Mouse (Mus musculus) CH12.LX (cell line): ENCODE data around the gene Lman2. TPM values are rescaled to one million over a fixed set of nuclear protein-coding genes. Genes with fewer than 3 reads are reported as not detected.
A peak's percentile ranks its signal among the peaks of the same experiment; 100 is the strongest.

ENCODE experiments used
- DNase-seq: peaks from one replicate; pipeline ENCODE4 v3.0.0-alpha.2; 2013; ENCODE audit errors: extremely low read depth
- H3K27ac ChIP-seq: 2 replicates; pipeline ENCODE4 v1.5.1; 2012; ENCODE audit warnings: low read depth, mild to moderate bottlenecking, control low read depth, moderate library complexity; ENCODE audit not compliant: insufficient read depth
- H3K27me3 ChIP-seq: replicated peaks from 2 replicates; pipeline ENCODE3; 2012; ENCODE audit warnings: inconsistent platforms
- H3K36me3 ChIP-seq, 2 experiments: replicated peaks in 1 of 2; 2 replicates each; pipeline versions ENCODE3 to v1.6.1; 2012; ENCODE audit warnings: inconsistent platforms in 1 of 2, low read length in 1 of 2, mild to moderate bottlenecking in 1 of 2, mixed read lengths in 1 of 2, moderate library complexity in 1 of 2; ENCODE audit not compliant: control insufficient read depth in 1 of 2, insufficient read depth in 1 of 2
- H3K4me1 ChIP-seq, 2 experiments: 2 replicates each; pipeline ENCODE4 v1.6.1; 2012; ENCODE audit warnings: inconsistent platforms in 1 of 2, moderate library complexity in 1 of 2; ENCODE audit not compliant: insufficient read depth in 2 of 2, control insufficient read depth in 1 of 2
- H3K4me2 ChIP-seq: 2 replicates; pipeline ENCODE4 v1.6.1; 2012; ENCODE audit warnings: low read depth, mild to moderate bottlenecking, control low read depth; ENCODE audit not compliant: poor library complexity, insufficient read depth, severe bottlenecking
- H3K4me3 ChIP-seq, 3 experiments: fragments of 150-350 bp in 1 of 3; sonication (generic) in 1 of 3; replicated peaks in 1 of 3; 2 replicates each; pipeline versions ENCODE3 to v1.5.1; 2011 to 2012; ENCODE audit warnings: low read depth in 2 of 3, low read length in 2 of 3, mild to moderate bottlenecking in 2 of 3, moderate library complexity in 2 of 3, control low read depth in 1 of 3, improper control_type of control experiment in 1 of 3, inconsistent platforms in 1 of 3, mixed read lengths in 1 of 3; ENCODE audit not compliant: poor library complexity in 1 of 3
- H3K79me2 ChIP-seq: replicated peaks from 2 replicates; pipeline ENCODE4 v1.6.1; 2012; ENCODE audit warnings: mild to moderate bottlenecking, moderate library complexity; ENCODE audit not compliant: control insufficient read depth, poor library complexity, insufficient read depth, severe bottlenecking; ENCODE audit errors: extremely low read depth
- H3K9ac ChIP-seq: 2 replicates; pipeline ENCODE4 v1.6.1; 2012; ENCODE audit warnings: low read depth, mild to moderate bottlenecking, control low read depth, moderate library complexity; ENCODE audit not compliant: insufficient read depth
- H3K9me3 ChIP-seq: replicated peaks from 2 replicates; pipeline ENCODE3; 2012; ENCODE audit warnings: low read length, inconsistent platforms, mixed read lengths
- CTCF ChIP-seq, 2 experiments: IDR thresholded peaks in 1 of 2; conservative IDR thresholded peaks in 1 of 2; 2 replicates each; pipeline ENCODE4 v1.5.1; 2011 to 2012; ENCODE audit warnings: low read depth in 2 of 2, low read length in 2 of 2, improper control_type of control experiment in 1 of 2, inconsistent platforms in 1 of 2, mild to moderate bottlenecking in 1 of 2, moderate library complexity in 1 of 2
- E2F4 ChIP-seq: IDR thresholded peaks from 2 replicates; pipeline ENCODE4 v1.6.1; 2011; ENCODE audit warnings: low read depth, low read length, improper control_type of control experiment; ENCODE audit not compliant: insufficient replicate concordance
- ELF1 ChIP-seq: IDR thresholded peaks from 2 replicates; pipeline ENCODE4 v1.6.1; 2014; ENCODE audit warnings: low read depth, mild to moderate bottlenecking, inconsistent platforms, low read length, improper control_type of control experiment
- EP300 ChIP-seq: IDR thresholded peaks from 2 replicates; pipeline ENCODE4 v1.6.1; 2011; ENCODE audit warnings: low read length, improper control_type of control experiment
- GABPA ChIP-seq: IDR thresholded peaks from 2 replicates; pipeline ENCODE4 v1.6.1; 2012; ENCODE audit warnings: low read depth, low read length, improper control_type of control experiment, inconsistent platforms; ENCODE audit not compliant: insufficient replicate concordance
- IRF4 ChIP-seq: IDR thresholded peaks from 2 replicates; pipeline ENCODE4 v1.6.1; 2014; ENCODE audit warnings: low read depth, mild to moderate bottlenecking, inconsistent platforms, low read length, improper control_type of control experiment
- JUN ChIP-seq: IDR thresholded peaks from 2 replicates; pipeline ENCODE4 v1.6.1; 2011; ENCODE audit warnings: low read depth, mild to moderate bottlenecking, low read length, improper control_type of control experiment, moderate library complexity; ENCODE audit not compliant: insufficient read depth
- KAT2A ChIP-seq: IDR thresholded peaks from 2 replicates; pipeline ENCODE4 v1.6.1; 2012; ENCODE audit warnings: low read length, improper control_type of control experiment, inconsistent platforms; ENCODE audit not compliant: insufficient replicate concordance
- MAFK ChIP-seq: IDR thresholded peaks from 2 replicates; pipeline ENCODE4 v1.6.1; 2011; ENCODE audit warnings: low read length, improper control_type of control experiment; ENCODE audit not compliant: insufficient replicate concordance
- MAX ChIP-seq: IDR thresholded peaks from 2 replicates; pipeline ENCODE4 v1.6.1; 2011; ENCODE audit warnings: low read length, improper control_type of control experiment
- MAZ ChIP-seq: IDR thresholded peaks from 2 replicates; pipeline ENCODE4 v1.6.1; 2012; ENCODE audit warnings: low read depth, mild to moderate bottlenecking, inconsistent platforms, low read length, improper control_type of control experiment, moderate library complexity
- MEF2A ChIP-seq: IDR thresholded peaks from 2 replicates; pipeline ENCODE4 v1.6.1; 2014; ENCODE audit warnings: low read depth, mild to moderate bottlenecking, inconsistent platforms, low read length, improper control_type of control experiment, borderline replicate concordance
- MXI1 ChIP-seq: IDR thresholded peaks from 2 replicates; pipeline ENCODE4 v1.6.1; 2011; ENCODE audit warnings: mild to moderate bottlenecking, low read depth, low read length, improper control_type of control experiment
- POLR2A ChIP-seq: IDR thresholded peaks from 2 replicates; pipeline ENCODE4 v1.6.1; 2011; ENCODE audit warnings: low read depth, mild to moderate bottlenecking, improper control_type of control experiment, low read length
- POLR2AphosphoS2 ChIP-seq: IDR thresholded peaks from 2 replicates; pipeline ENCODE4 v1.6.1; 2011; ENCODE audit warnings: low read depth, low read length, improper control_type of control experiment
- RAD21 ChIP-seq: IDR thresholded peaks from 2 replicates; pipeline ENCODE4 v1.6.1; 2011; ENCODE audit warnings: low read depth, mild to moderate bottlenecking, low read length, improper control_type of control experiment, moderate library complexity
- SIN3A ChIP-seq: IDR thresholded peaks from 2 replicates; pipeline ENCODE4 v1.6.1; 2012; ENCODE audit warnings: low read length, improper control_type of control experiment, inconsistent platforms
- SMC3 ChIP-seq: IDR thresholded peaks from 2 replicates; pipeline ENCODE4 v1.6.1; 2011; ENCODE audit warnings: low read depth, low read length, improper control_type of control experiment
- TCF12 ChIP-seq: IDR thresholded peaks from 2 replicates; pipeline ENCODE4 v1.6.1; 2014; ENCODE audit warnings: low read depth, mild to moderate bottlenecking, inconsistent platforms, low read length, improper control_type of control experiment
- UBTF ChIP-seq: IDR thresholded peaks from 2 replicates; pipeline ENCODE4 v1.6.1; 2012; ENCODE audit warnings: low read depth, mild to moderate bottlenecking, inconsistent platforms, low read length, improper control_type of control experiment, moderate library complexity
- ZC3H11A ChIP-seq: IDR thresholded peaks from 2 replicates; pipeline ENCODE4 v1.6.1; 2012; ENCODE audit warnings: low read depth, mild to moderate bottlenecking, inconsistent platforms, low read length, improper control_type of control experiment
- ZKSCAN1 ChIP-seq: IDR thresholded peaks from 2 replicates; pipeline ENCODE4 v1.6.1; 2012; ENCODE audit warnings: low read depth, inconsistent platforms, low read length, improper control_type of control experiment, borderline replicate concordance
- ZNF384 ChIP-seq: IDR thresholded peaks from 2 replicates; pipeline ENCODE4 v1.6.1; 2012; ENCODE audit warnings: low read depth, low read length, improper control_type of control experiment, inconsistent platforms
- dilution Hi-C: fragments of 300-500 bp; cut with MboI; formaldehyde crosslinking; loops from 2 replicates; pipeline ENCODE4 v1.14.3; 2020; ENCODE audit warnings: low sequenced_read_pairs; ENCODE audit not compliant: extremely low pct_unique_long_range_greater_than_20kb, extremely low pct_ligation_motif_present
- in situ Hi-C: fragments of 300-500 bp; cut with MboI; formaldehyde crosslinking; loops from 3 replicates; pipeline ENCODE4 v1.14.3; 2019; ENCODE audit warnings: low sequenced_read_pairs, low pct_ligation_motif_present, low pct_unique_long_range_greater_than_20kb, mixed read lengths
- polyA plus RNA-seq: library from polyadenylated mRNA; unstranded; fragments of >175 nt; gene quantifications from 2 replicates; pipeline ENCODE4 v1.2.1, GENCODE M21; 2012; ENCODE audit warnings: low read depth; ENCODE audit not compliant: insufficient read length
- total RNA-seq, 2 experiments: library from RNA; depleted of rRNA; stranded (reverse); fragments of 300-350 nt in 1 of 2; fragments of >200 nt in 1 of 2; gene quantifications; 2 replicates each; pipeline ENCODE4 v1.2.3; 2012 to 2014

Lman2 gene
- total and polyA plus RNA-seq, 3 experiments, result 94.6 to 174 (median 126) TPM

DNA sequence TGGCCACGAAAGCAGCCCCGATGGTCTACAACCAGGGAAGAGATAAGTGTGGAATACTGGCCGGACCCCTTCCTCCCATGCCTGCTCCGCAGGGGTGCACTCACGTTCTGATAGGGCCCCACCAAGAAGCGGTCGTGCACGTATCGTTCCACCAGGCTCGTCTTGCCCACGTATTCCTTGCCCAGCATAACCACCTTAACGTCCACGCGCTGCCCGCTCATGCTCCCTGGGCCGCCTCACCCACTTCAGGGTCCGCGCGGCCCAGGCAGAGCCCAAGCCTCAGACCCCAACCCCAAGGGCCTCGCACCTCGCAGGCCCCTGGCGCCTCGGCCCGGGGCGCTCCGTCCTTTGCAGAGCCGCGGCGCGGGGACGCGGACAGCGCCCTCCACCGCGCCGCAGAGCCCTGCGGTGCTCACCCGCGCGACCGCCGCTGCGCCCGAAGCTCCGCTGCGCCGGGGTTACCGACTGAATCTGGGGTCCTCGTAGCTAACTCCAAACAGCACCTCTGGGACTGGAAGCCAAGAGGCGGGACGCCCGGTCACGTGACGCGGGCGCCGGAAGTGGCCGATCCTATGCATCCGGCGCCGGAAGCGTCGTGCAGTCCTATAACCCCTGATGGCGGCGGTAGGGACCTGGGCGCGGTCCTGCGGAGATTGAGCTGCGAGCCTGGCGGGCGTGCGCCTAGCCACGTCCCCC is 41.0 kb downstream of the Lman2 start, which contains the start of gene Rab24 (continued):
- no peak for TF ChIP-seq JUN
- peak; percentile 78 for TF ChIP-seq ELF1
- TF ChIP-seq POLR2AphosphoS2, result peak; percentile 75; the same call in 1 of the 2 replicates
- TF ChIP-seq E2F4, result no peak
- TF ChIP-seq TCF12, result peak; percentile 92
- no peak for TF ChIP-seq RAD21
- peak; percentile 64; the same call in 1 of the 2 replicates for TF ChIP-seq KAT2A
- TF ChIP-seq GABPA, result no peak

- no peaks in the 10 kb centered on the region for H3K27me3 ChIP-seq
- H3K9me3 ChIP-seq, result no peaks in the 10 kb centered on the region
- DNase-seq, result no peak
- in situ Hi-C loops, result no loop called here
- peak within 1 kb of the TSS; percentile 68 for H3K4me2 ChIP-seq
- peaks cover 6 to 53% of the 10 kb centered on the region in 2 experiments; a peak in 3 of 4 replicates for H3K4me1 ChIP-seq
- no peak within 1 kb of the TSS for H3K27ac ChIP-seq
- H3K9ac ChIP-seq, result peak within 1 kb of the TSS; percentile 83
- H3K79me2 ChIP-seq, result peaks cover 36% of the 10 kb centered on the region
- peak within 1 kb of the TSS; percentile 90 to 99 (median 96) for H3K4me3 ChIP-seq
- dilution Hi-C loops, result no loop called here
- H3K36me3 ChIP-seq, result peaks cover 26 to 61% of the 10 kb centered on the region in 2 experiments
- TF ChIP-seq E2F4 (no peak), SMC3 (no peak), MXI1 (no peak), UBTF (no peak), MEF2A (no peak), ZNF384 (no peak), ZKSCAN1 (no peak), POLR2A (no peak), ZC3H11A (no peak)
These were observed 42.6 kb downstream of the Lman2 start, which contains the start of gene Prelid1 for GRCm38 (mm10) chr13:55319931-55320533. TSS of gene Prelid1 (plus strand) at chr13:55320500.

DNA sequence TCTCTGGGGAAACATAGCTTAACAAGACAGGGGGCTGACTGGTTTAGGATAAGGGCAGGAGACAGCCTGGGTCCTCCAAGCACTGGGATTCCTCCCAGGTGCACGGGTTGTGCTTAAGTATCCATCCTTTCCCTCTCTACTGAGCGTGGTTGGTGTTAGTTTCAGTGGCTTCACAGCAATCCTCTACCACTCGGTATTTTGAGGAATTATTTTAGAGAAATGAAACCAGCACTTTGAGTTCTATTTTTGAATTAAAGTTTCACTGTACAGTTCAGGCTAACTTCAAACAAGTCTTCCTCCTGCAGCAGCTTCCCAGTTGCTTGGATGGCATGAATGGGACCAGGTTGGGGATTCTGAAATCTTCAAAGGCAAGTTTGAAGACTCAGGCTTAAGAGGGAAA is 44.2 kb downstream of the Lman2 start:
- peaks cover 16 to 63% of the 10 kb centered on the region in 2 experiments for H3K36me3 ChIP-seq
- no peak for TF ChIP-seq UBTF
- no peak for TF ChIP-seq TCF12
- 0 out of 2 replicates have a peak, but pooled peaks have one; percentile 11 for TF ChIP-seq MAFK
- no peak for TF ChIP-seq SIN3A
- TF ChIP-seq IRF4, result peak; percentile 72
- no peak for TF ChIP-seq CTCF (conservative IDR thresholded peaks at IDR 0.05 in 1 of 2, IDR thresholded peaks at IDR 0.05 in 1 of 2; ENCODE audit: low read depth in 2 of 2, low read length in 2 of 2)
- peak; percentile 74 for TF ChIP-seq EP300
- no peak for TF ChIP-seq KAT2A
- TF ChIP-seq MEF2A, result peak; percentile 66
- TF ChIP-seq MAZ, result no peak
- no peak for TF ChIP-seq MAX
- TF ChIP-seq, all 38 proteins: peak for 4
- dilution Hi-C loops, result no loop called here
- H3K79me2 ChIP-seq, result peaks cover 28% of the 10 kb centered on the region
- no peak for DNase-seq
- in situ Hi-C loops, result no loop called here
- no peaks in the 10 kb centered on the region for H3K9me3 ChIP-seq
- H3K4me2 ChIP-seq, result no peak overlapping the region
- peaks cover 3 to 51% of the 10 kb centered on the region in 2 experiments; a peak in 3 of 4 replicates for H3K4me1 ChIP-seq
- no peaks in the 10 kb centered on the region for H3K27me3 ChIP-seq
- H3K9ac ChIP-seq, result no peak overlapping the region; the same call in 1 of the 2 replicates
- H3K4me3 ChIP-seq, result no peak overlapping the region
- H3K27ac ChIP-seq, result peak overlapping the region; percentile 15; the same call in 1 of the 2 replicates
